Mouse (Mus musculus): ENCODE measurements around the gene Ndufa8.

The Ndufa8 gene

DNA sequence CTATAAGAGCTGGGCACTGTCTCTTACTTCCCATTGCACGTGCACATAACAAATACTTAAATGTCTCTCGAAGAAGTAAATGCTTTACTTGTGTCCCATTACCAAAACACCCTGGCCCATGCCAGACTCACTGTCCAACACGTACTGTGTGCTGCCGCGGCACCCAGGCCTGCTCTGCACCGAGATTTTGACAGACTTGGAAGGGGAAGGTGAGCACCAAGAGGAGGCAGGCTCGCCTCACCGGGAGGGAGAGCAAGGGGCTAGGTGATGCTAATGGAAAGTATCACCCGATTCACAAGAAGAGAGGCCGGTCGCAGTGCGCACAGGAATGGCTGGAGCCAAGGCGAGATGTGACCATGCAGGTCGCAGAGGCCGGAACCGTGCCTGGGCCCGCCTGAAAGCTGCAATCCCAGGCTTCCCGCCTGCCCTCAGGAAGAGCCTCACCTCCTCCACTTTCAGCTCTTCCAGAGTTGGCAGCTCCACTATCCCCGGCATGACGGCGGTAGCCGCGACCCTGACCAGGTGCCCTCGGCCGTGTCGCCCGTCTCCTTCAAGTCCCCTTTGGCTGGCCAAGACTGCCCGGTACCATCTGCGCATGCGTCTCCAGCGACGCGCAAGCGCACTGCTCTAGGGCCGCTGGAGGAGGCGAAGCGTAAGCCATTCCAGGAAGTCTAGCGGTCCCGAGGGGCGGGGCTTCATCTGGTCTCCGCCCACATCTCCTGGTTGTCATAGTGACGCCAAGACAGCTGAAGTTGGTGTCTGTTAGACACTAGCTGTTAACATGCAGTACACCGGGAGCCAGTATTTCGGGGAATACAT, at the start of gene Ndufa8, which contains the start of gene Morn5:
Ndufa8 (minus strand) TSS at position 659 of the 819 bp plus-strand sequence.
Morn5 (plus strand) TSS at position 711 of the 819 bp plus-strand sequence.
- DNase-seq (ENCODE audit: low read depth) = peak; percentile 96

DNA sequence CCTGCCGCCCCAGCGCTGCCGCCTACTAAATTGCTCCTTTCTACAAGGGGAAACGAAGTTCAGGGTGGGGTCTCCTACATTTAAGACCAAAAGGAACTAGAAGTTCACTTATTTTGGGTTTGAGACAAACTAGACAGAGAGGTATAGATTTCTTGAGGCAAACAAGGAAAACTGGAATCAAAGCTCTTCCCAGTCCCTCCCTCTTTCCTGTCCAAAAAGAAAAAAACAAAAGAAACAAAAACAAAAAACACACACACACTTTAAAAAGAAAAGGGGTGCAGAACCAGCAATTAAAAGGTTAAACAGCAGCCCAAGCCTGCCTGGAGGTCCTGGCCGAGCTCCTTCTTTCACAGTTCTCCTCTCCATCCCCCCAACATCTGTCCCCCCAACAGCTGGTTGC, 48.8 kb upstream of the Ndufa8 start:
- DNase-seq (ENCODE audit: low read depth) = no peak

DNA sequence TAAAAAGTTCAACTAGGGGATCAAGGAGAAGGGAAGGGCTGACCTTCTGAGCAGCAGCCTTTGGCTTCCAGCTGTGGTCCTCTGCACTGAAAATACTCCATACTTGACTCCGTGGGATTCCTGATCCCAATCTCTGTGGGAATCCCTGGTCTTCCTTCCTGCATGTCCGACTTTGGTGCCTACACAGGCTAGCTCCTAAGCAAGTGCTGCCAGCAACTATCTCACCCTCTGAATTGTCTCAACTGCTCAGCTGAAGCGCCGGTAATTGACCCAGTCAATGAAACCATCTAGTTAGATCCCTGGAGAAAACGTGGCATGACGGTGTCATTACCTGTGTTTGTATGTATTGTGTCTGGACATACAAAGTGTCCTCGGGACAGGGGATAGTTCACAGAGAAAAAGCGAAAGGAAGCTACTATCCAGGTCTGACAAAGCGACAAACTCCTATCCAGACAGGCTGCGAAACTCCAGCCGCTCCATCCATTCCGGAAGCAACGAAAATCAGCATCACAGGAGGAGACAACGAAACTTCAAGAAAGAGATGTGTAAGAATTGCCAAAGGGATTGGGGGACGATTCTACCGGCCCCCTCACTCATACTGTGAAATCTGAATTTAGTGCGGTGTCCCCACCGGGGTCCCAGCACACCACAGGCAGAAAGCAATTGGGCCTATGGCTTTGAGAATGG, 48.1 kb upstream of the Ndufa8 start:
- no peak for DNase-seq (ENCODE audit: low read depth)

DNA sequence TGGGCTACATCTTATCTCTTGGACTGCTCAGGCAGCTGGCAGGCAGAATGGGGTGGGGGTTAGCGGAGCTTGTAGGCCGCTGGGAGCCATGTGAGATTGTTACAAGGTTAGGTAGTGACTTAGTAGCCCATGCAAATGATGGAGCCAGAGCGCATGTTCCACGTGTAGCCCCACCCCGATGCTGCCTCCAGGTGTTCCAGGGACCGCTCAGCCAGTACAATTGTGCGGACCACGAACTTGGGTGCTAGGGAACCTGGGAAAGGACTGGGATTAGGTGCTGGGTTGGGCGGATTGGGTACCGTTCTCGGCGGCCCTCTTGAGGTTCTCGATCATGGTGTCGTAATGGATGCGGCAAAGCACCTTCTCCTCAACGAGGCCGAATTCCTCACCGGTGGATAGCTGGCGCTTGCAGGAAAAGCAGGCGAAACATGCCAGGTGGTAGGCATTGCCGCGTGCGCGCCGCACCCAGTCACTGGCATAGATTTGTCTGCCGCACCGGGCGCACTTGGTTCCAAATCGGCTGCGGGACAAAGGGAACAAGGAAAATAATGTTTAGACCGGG, 44.8 kb upstream of the Ndufa8 start:
- no peak for DNase-seq (ENCODE audit: low read depth)

DNA sequence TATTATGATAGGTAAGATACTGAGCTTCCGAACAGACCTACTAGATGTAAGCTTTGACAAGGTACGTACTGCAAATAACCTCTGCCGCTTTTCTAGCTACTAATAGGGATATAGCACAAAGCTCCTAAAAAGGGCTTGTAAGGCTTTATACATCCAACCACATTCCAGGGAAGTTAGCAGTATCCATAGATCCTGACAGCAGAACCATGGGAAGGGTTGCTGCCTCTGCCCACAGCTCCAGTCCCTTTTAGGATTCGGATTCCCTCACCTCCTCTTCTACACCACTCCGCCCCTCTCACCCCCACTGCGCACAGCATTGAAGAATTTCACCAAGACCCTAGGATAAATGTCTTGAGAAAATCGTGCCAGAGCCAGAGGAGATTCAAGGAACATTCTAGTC, 44.1 kb upstream of the Ndufa8 start:
- DNase-seq (ENCODE audit: low read depth) = no peak

DNA sequence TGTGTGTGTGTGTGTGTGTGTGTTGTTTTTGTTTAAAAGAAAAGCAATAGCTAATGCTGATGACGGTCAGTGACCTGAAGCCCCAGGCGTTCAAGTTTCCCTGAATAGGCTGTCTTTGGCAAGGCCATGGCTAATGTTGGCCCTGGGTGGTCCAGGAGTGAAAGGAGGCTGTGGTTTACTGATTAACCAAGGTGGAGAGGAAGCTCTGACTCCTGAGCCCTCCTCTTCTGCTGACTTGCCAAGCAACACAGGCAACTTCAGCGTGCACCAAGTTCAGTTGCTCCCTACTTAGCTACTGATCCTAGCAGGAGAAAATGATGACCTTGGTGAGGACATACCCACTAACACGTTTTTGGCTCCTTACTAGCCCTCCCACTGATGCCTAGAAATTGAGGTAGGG, 43.5 kb upstream of the Ndufa8 start:
- DNase-seq (ENCODE audit: low read depth) = no peak

DNA sequence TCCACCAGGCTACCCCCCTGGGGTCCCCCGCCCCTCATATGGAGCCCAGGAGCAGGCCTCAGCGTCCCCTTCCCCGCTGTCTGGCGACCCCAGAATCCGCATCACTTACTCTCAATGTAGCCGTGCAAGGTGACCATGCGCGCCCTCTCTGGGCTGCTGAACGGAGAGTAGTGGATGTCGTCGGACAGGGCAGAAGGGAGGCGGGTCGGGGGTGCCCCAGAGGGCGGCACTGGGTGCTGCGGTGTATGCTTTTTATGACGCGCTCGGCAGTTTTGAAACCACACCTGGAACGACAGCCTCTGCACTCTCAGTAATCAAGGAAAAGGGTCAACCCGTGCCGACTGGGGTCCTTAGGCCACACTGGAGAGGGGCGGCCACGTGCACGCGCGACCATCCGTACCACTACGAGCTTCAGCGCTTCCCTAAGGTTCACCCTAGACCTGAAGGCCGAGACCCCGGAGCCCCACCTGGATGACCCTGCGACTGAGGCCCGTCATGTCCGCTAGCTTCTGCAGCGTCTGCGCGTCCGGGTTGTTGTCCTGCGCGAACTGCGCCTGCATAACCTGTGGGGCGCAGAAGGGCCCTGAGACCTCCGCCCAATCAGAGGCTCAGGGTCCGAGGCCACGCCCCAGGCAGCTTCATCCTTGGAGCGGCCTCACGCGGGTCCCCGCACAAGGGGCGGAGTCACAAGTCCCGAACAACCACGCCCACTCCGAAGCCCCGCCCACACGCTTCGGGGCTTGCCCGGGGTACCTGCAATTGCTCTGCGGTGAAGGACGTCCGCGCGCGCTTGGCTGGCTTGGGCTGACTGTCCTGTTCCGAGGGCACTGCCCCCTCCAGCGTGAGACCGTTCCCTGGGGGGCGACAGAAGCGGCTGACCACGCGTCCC, 41.9 kb upstream of the Ndufa8 start:
- DNase-seq (ENCODE audit: low read depth) = peak; percentile 71

DNA sequence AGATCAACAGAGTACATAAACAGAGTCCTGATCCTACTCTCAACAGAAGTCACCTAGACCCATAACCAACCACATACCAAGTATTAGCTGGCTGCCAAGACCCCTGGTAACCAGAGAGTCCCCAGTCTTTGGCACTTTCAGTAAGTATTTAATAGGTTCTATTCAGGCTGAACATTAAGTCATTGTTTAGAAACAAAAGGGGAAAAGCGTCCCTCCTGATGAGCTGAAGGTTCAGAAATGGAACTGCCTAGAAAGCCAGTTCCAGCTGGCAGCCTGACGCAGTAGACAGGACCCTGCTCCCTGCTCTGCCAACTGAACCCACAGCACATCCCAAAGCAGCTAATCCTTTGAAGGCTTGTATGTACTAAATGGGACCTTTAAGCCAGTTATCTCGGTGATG, 40.0 kb upstream of the Ndufa8 start:
- no peak for DNase-seq (ENCODE audit: low read depth)

DNA sequence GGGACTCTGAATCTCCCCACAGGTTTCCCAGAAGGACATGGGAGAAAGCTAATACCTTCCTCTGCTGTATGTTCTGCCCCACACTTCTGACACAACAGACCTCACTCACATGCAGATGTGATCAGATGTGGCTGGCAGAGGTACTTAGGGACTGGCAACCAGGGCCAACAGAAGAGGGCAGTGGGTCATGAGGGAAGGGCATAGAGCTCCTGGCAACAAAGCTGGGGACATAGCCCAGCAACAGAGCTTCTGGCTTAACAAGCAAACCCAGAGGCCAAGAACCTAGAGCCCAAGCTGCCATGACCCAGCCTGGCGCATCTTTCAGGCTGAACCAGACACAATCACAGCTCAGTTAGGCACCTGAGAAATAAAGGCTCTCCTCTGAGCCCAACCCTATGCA, 35.8 kb upstream of the Ndufa8 start:
- DNase-seq (ENCODE audit: low read depth) = no peak

DNA sequence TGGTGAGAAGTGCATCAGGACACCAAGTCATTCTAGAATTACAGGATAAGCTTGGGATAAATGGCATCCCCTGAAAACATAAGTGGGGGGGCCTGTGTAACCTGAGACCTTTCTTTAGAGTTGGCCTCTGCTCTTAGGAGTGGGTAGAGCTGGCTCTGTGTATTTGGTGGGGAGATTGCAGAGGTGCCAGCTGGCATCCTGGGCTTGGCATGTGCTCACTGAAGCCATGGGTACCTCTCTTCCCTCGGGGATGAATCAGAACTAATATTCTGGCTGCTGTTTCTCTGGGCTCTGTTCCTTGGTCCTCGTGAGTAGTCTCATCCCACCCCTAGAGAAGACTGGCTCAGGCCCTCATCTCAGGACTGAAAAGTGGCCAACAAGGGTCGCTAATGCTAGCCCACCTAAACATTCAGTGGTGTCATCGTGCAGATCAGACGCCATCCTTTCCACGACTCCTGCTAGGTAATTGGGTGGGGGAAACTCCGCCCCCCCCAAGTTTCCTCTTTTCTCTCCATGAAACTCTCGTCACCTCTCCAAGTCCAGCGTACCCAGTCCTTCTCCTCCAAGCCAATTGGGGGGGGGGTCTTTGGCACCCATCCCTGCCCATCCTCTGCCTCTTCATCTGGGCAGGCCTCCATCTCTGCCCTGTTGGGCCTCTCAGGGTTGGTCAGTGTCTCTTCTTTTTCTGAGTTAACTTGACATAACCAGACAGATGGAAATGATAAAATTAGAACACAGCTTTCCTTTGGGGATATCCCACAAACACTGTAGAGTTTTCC, 33.8 kb upstream of the Ndufa8 start:
- DNase-seq (ENCODE audit: low read depth) = no peak

DNA sequence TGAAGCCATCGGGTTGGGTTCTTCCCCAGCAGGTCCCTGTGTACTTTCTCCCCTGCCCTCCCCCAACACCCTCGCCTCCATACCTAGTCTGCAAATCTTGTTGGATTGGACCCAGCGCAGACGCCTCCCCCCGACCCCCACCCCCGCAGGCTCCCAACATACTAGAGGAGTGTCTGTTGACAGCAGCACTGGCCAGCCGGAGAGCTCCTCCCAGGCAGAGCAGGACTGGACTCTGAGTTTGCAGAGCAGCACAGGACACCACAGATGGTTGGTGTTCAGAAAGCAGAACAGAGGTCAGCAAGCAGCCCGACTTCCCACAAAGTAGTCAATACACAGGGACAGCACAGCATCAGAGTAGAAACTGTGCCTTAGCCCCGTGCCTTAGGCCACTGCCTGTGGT, 32.2 kb upstream of the Ndufa8 start:
- DNase-seq (ENCODE audit: low read depth) = no peak

DNA sequence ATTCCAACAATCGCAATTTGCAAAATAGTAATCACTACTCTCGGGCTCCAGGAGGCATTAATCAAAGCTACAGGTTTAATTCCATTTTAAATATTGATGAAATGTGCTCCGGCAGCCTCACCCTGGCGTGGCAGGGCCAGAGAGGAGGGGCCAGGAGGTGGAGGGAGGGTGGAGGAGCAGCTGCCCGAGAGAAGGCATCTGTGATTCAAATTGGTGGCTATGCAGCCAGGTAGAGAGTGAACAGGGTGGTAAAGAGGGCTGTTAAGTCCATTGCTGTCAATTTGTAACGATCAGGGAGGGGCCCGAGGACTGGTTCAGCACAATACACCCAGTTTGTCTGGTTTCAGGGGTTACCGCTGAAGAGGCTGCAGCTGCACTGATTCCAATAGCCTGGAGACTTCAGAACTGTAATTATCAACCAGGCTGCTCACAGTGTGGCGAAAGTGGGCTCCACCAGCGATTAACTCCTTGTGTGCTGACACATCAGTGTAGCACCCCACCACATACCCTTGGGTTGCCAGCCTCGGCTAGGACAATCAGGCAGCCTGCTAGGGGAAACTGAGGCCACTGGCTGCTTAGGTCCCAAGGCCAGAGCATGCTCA, 28.1 kb upstream of the Ndufa8 start:
- no peak for DNase-seq (ENCODE audit: low read depth)

DNA sequence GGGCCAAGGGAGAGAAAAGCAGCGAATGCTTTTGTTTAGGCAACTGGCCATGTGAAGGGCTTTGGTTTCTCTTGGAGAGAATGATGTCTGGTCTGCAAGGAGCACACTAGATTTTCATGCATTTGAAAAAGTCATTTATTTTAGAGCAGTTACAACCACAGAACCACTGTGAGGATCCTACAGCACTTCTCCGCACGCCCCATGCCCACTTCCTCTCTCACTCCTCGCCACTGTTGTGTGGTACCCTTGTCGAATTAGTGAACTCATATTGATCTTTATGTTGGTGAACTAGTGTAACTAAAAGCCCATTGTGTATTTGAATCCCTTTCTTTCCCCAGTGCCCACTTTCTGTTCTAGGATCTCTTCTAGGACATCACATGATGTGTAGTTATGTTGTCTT, 26.0 kb upstream of the Ndufa8 start:
- DNase-seq (ENCODE audit: low read depth) = no peak

DNA sequence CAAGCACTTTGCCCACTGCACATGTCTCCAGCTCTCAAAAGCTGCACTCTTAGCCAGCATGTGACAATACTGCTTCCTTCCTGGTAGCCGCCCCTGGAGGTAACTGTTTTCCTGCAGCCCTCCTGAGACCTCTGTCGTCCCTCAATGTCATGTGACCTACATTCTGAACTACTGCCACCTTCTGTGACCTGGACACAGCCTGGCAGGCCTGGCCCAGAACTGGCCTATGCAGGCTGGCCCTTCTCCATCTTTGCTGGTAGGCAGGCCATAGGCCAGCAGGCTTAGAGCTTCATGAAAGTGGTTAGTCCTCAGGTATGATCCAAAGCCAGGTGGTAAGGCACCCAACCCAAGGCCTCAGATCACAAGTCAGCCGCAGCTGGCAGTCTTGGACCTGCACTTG, 24.6 kb upstream of the Ndufa8 start:
- DNase-seq (ENCODE audit: low read depth) = no peak

DNA sequence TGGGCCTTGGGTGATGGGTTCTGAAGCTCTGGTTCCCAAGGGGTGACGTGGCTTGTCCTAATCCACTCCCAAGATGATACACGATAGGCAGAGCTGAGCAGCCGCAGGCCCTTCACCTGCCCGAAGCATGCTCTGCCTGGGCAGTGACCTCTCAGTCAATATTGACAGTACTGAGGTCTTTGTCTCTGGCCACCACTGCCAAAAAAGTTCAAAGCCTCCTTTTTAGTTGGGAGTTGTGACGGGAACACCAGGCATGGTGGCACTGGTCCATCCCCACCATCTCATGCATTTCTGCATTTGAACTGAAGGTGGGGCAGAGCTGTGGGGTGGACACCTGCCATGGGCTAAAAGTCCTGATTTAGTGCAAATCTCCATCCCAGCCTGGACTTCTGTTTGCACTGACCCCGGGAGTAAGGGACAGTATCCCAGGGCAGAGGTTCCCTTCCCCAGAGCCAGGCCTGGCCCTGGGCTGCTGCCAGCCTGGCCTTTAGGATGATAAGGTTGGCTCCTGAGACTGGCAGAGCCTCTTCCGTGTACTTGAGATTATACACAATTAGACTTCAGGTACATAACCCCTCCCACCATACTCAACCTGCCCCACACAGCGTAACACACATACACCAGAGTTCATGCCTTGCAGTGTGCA, 22.6 kb upstream of the Ndufa8 start:
- no peak for DNase-seq (ENCODE audit: low read depth)

DNA sequence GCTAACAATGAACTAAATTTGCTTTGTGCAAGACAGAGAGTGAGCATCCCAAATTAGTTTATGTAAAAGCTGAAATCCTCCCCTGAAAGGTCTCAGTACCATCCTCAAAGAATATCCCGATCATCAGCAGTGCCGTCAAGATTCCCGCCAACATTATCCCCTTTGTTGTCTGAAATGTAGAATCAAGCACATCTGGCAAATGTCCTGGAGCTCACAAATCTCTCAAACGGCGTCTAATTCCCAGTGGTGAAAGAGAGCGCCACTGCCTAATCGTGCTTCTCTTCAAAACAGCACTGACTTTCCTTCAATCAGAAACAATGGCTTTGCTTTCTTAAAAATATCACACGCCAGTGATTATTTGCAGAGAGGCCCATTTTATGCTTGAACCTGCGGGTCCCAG, 17.9 kb upstream of the Ndufa8 start:
- DNase-seq (ENCODE audit: low read depth) = no peak

DNA sequence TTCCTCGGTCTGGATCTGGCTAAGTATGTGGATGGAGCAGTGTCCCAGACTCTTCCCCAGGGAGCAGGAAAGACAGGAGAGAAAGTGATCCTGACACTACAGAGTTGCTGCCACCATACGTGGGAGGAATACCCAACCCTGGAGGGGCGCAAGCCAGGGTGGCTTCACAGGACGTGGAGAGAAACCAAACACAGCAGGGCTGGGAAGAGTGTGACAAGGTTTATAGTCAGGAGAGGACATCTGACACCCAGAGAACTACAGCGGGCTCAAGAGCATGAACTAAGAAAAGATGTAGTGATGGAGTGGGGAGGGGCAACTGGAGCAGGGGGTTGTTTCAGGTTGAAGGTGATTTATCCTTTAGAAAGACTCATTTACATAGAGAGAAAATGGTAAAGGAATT, 12.2 kb upstream of the Ndufa8 start:
- no peak for DNase-seq (ENCODE audit: low read depth)

DNA sequence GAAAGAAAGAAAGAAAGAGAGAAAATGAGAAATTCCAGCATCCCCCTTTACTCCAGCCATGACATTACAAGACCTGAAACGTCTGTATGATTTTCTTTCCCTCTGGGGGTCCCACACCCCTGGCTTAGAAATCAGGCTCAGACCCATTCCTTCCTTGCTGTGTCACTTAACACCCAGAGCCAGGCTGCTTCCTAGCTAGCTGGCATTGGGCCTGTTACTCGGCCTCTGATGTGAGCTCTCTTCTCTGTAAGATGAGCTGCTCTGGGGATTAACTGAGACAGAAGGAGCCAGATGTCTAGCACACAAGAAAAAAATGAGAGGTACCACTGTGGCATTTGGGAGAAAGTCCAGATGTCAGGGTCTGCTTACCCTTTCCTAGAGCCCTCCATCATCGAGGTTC, 7.0 kb upstream of the Ndufa8 start:
- no peak for DNase-seq (ENCODE audit: low read depth)

DNA sequence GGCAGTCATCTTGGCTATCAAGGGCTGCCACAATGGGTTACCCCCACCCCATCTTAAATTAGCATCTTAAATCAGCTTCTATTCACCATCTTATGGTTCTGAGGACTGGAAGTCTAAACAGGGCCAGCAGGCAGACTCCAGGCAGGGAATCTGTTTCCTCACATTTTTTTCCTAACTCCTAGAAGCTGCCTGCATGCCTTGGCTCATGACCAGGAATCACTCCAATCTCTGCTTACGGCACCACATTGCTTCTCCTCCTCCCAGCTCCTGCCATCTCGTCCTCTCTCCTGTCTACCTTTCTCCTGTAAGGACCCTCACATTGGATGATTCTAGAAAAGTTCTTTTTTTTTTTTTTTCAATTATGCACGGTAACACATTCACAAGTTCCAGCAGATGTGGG, 4.0 kb upstream of the Ndufa8 start:
- no peak for DNase-seq (ENCODE audit: low read depth)

DNA sequence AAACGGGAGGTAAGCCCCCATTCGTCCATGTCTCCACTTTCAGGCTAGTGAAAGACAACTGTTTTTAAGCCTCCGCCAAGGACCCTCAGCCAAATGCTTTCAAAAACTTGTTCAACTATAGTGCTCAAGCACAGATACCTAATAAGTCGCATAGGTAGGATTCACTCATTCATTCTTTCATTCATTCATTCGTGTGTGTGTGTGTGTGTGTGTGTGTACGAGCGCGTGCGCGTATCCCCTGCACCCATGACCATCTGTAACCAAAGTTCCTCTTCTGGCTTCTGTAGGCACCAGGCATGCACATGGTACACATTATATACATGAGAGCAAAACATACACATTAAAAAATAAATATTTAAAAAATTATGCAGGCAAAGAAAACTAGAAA, 355 bp upstream of the Ndufa8 start:
- no peak for DNase-seq (ENCODE audit: low read depth)

DNA sequence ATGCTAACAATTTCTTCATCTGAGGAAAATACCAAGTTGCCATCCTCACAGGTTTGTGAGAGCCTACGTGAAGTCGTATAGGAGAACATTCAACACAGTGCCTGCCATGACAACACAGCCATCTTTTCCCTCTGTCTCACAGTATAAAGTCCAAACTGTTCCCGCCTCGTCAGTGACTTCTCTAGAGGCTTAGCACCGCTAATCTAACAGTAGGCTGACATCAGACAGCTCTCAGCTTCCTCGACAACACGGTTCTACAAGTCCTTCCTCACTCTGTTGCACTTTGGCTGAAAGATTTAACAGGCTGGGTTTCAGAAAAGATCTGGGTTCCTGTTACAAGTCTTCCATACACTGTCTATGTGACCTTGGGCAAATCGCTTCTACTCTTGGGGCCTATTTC, 1.0 kb downstream of the Ndufa8 start:
- DNase-seq (ENCODE audit: low read depth) = no peak

Measured in c-Kit-positive CD71-negative TER-119-negative erythroid progenitor cells, embryonic 14.5 days (primary cell).